Mouse (Mus musculus) thymus, adult 2 months (tissue): ENCODE results near the gene Tnni3k.

Source experiments
- CTCF ChIP-seq: fragments of 200-500 bp; IDR thresholded peaks from 2 replicates; pipeline ENCODE4 v1.5.1; 2012; ENCODE audit warnings: mild to moderate bottlenecking, control low read depth, low read length, moderate library complexity, borderline replicate concordance; ENCODE audit not compliant: control insufficient read depth, poor library complexity, insufficient read depth; ENCODE audit errors: extremely low read depth
- POLR2A ChIP-seq: fragments of 200-500 bp; IDR thresholded peaks from 2 replicates; pipeline ENCODE4 v1.6.1; 2012; ENCODE audit warnings: mild to moderate bottlenecking, low read length, control low read depth, moderate library complexity; ENCODE audit not compliant: control insufficient read depth, poor library complexity, insufficient read depth; ENCODE audit errors: extremely low read depth

DNA sequence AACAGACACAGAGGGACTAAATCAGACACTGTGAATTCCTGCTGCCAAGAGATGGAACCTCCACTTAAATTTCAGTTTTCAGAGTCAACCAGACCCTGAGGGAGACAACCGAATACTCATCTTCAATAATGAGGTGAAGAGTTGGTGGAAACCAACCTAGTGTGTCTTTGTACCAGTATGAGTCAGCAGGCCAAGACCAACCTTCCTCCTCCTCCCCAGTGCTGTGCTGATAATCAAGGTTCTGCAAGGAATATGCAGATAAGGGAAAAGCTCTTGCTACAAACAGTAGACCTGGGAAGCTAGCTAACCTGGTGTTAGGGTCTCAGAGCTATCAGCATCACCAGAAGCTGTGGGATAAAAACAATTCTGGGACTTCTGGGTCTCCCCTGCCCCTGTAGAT is 176.1 kb downstream of the Tnni3k start:
- no peak for TF ChIP-seq CTCF
- no peak for TF ChIP-seq POLR2A
